Mouse (Mus musculus) bone marrow macrophage, adult 2 months (primary cell): ENCODE data around the gene Edem1. TPM values are rescaled to one million over a fixed set of nuclear protein-coding genes. Genes with fewer than 3 reads are reported as not detected.
"Not testable (repeated sequence)": the region's sequence is repeated elsewhere in the genome, so short reads cannot be mapped to it uniquely, and the experiment has no call there.

Experiments
- H3K27ac ChIP-seq: 2 replicates; pipeline ENCODE4 v1.5.1; 2012; ENCODE audit warnings: low read depth, low read length; ENCODE audit not compliant: insufficient read depth
- H3K4me1 ChIP-seq: 2 replicates; pipeline ENCODE4 v1.6.1; 2012; ENCODE audit warnings: low read length; ENCODE audit not compliant: control insufficient read depth, insufficient read depth
- H3K4me3 ChIP-seq: 2 replicates; pipeline ENCODE4 v1.5.1; 2012; ENCODE audit warnings: mild to moderate bottlenecking, low read length, moderate library complexity; ENCODE audit not compliant: insufficient read depth
- CTCF ChIP-seq: IDR thresholded peaks from 2 replicates; pipeline ENCODE4 v1.5.1; 2012; ENCODE audit warnings: low read depth, mild to moderate bottlenecking, low read length, moderate library complexity
- POLR2A ChIP-seq: IDR thresholded peaks from 2 replicates; pipeline ENCODE4 v1.6.1; 2012; ENCODE audit warnings: mild to moderate bottlenecking, low read depth, low read length, borderline replicate concordance
- polyA plus RNA-seq: library from polyadenylated mRNA; stranded (reverse); fragments of >200 nt; gene quantifications from 2 replicates; pipeline ENCODE4 v1.2.4, GENCODE M21; 2012; ENCODE audit not compliant: missing spikeins, insufficient read depth, insufficient read length

Gene Edem1
- polyA plus RNA-seq, 1 experiment = 186 TPM

- H3K4me3 ChIP-seq = no peak overlapping the region
- H3K27ac ChIP-seq = no peak overlapping the region
- TF ChIP-seq CTCF = no peak
- H3K4me1 ChIP-seq = peaks cover 36% of the 10 kb centered on the region
Measured at GRCm38 (mm10) chr6:108840861-108841640, 12.6 kb downstream of the Edem1 start.

GRCm38 (mm10) chr6:108843664-108844063 is 15.2 kb downstream of the Edem1 start:
- Histone ChIP-seq H3K27ac (peak overlapping the region; percentile 35; the same call in 1 of the 2 replicates), H3K4me3 (no peak overlapping the region), H3K4me1 (peaks cover 20% of the 10 kb centered on the region)
- TF ChIP-seq CTCF (no peak), POLR2A (no peak)

- Histone ChIP-seq H3K4me1 (peaks cover 20% of the 10 kb centered on the region), H3K27ac (peak overlapping the region; percentile 35; the same call in 1 of the 2 replicates), H3K4me3 (no peak overlapping the region)
- TF ChIP-seq CTCF (no peak), POLR2A (no peak)
Measured at GRCm38 (mm10) chr6:108844093-108844492, 15.7 kb downstream of the Edem1 start.

DNA sequence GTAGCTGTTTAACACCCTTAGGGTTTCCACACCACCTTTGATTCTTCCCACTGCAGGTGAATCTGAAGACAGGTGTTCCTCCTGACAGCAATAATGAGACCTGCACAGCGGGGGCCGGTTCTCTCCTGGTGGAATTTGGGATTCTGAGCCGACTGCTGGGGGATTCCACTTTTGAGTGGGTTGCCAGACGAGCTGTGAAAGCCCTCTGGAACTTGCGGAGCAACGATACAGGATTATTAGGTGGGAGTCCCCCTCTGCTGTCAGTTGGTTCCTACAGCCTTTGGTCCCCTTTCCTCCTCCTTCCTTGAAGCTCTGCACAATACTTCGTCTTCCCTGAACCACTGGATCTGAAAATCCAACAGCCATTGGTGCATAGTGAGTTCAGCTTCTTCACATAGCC is 16.3 kb downstream of the Edem1 start:
- Histone ChIP-seq H3K4me1 (peaks cover 20% of the 10 kb centered on the region), H3K4me3 (no peak overlapping the region), H3K27ac (no peak overlapping the region)
- TF ChIP-seq POLR2A = no peak
- TF ChIP-seq CTCF = no peak

DNA sequence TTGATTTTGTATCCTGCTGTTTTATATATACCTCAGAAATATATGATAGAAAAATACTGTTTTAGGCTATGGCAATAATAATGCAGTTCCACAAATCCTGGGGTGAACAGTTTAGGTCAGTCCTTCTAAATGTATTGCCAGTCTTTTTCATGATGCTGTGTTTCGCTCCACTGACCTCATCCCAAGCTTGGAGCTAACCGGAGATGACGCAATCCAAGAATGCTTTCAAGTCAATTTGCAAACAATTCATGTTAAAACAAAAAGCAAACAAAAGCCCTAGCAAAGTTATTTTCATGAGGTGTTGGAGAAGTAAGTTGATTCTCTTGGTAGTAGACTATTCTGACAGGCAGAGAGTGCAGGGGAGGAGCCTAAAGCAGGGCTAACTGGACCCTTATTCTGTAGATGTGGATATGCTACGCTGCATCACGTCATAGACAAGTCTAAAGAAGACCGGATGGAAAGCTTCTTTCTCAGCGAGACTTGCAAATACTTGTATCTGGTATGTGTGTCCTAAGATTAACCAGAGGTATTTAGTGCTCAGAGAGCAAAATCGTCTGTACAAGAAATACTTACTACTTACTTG is 23.7 kb downstream of the Edem1 start:
- Histone ChIP-seq H3K4me3 (no peak overlapping the region), H3K4me1 (no peaks in the 10 kb centered on the region), H3K27ac (no peak overlapping the region)
- no peak for TF ChIP-seq CTCF
- no peak for TF ChIP-seq POLR2A

- Histone ChIP-seq H3K4me3 (no peak overlapping the region), H3K4me1 (no peaks in the 10 kb centered on the region), H3K27ac (no peak overlapping the region)
- TF ChIP-seq CTCF (no peak), POLR2A (no peak)
Measured at GRCm38 (mm10) chr6:108852986-108853385, 24.5 kb downstream of the Edem1 start.

GRCm38 (mm10) chr6:108858583-108858982 is 30.1 kb downstream of the Edem1 start:
- Histone ChIP-seq H3K27ac (no peak overlapping the region), H3K4me3 (no peak overlapping the region), H3K4me1 (no peaks in the 10 kb centered on the region)
- TF ChIP-seq POLR2A (no peak), CTCF (no peak)

DNA sequence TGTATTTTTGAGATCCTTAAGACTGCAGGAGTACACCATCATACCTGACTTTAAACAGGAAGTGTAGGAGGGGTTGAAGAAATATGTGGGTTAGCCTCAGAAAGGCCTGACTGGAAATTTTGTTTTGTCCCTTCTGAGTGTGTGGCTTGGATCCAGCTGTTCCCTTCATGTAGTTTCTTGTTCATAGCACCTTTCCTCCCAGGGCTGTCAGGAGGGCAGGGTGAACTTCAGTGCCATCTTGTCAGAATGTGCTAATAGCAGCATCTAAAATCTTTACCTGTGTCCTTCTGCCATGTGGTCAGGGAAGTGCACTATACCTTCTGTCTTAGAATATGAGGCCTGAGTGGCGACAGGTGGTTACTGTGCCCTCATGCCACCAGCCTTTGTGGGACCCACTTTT is 32.8 kb downstream of the Edem1 start:
- TF ChIP-seq CTCF = no peak
- no peak for TF ChIP-seq POLR2A
- Histone ChIP-seq H3K4me1 (no peaks in the 10 kb centered on the region), H3K4me3 (no peak overlapping the region), H3K27ac (no peak overlapping the region)

GRCm38 (mm10) chr6:108862548-108862947 is 34.1 kb downstream of the Edem1 start:
- H3K4me3 ChIP-seq = no peak overlapping the region
- H3K27ac ChIP-seq = no peak overlapping the region
- no peaks in the 10 kb centered on the region for H3K4me1 ChIP-seq
- TF ChIP-seq POLR2A (no peak), CTCF (no peak)

DNA sequence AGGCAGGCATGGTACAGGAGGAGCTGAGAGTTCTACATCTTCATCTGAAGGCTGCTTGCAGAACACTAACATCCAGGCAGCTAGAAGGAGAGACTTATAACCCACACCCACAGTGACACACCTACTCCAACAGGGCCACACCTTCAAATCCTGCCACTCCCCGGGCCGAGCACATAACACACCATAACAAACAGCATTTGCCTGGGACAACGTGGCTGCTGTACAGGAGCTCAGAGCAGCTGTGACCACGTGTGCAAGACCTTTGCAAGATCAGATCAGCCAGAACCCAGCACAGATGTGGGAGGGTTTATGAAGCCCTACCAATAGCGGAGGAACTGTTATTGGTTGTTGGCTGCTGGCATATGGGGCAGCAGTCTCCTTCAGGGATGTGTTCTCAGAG is 37.9 kb downstream of the Edem1 start:
- Histone ChIP-seq H3K4me3 (no peak overlapping the region), H3K27ac (no peak overlapping the region), H3K4me1 (no peaks in the 10 kb centered on the region)
- TF ChIP-seq POLR2A (no peak), CTCF (no peak)

- H3K4me3 ChIP-seq, H3K27ac ChIP-seq, H3K4me1 ChIP-seq: not testable (repeated sequence)
Measured at GRCm38 (mm10) chr6:108869031-108869430, 40.6 kb downstream of the Edem1 start.

- TF ChIP-seq POLR2A (no peak), CTCF (no peak)
- Histone ChIP-seq H3K4me1 (no peaks in the 10 kb centered on the region), H3K27ac (no peak overlapping the region), H3K4me3 (no peak overlapping the region)
Measured at GRCm38 (mm10) chr6:108870421-108870820, 42.0 kb downstream of the Edem1 start.
